Mouse (Mus musculus) kidney, adult 9 months (tissue): Measurements from ENCODE around the gene Ivl.

ENCODE experiments used
- DNase-seq: peaks from one replicate; pipeline ENCODE4 v3.0.0; 2022

The Ivl gene

GRCm38 (mm10) chr3:92573449-92574041, at the start of gene Ivl:
TSS of gene Ivl (minus strand) at chr3:92573735.
- no peak for DNase-seq

- DNase-seq, result no peak
These were observed 48.0 kb upstream of the Ivl start, which contains the start of gene Lce6a for GRCm38 (mm10) chr3:92621560-92621959. TSS of gene Lce6a (minus strand) at chr3:92621660.

GRCm38 (mm10) chr3:92609804-92610203, 36.3 kb upstream of the Ivl start:
- DNase-seq, result no peak

- DNase-seq, result no peak
These were observed 33.9 kb upstream of the Ivl start, which contains the start of gene 2210017I01Rik for GRCm38 (mm10) chr3:92607392-92607791. TSS of gene 2210017I01Rik (minus strand) at chr3:92607492.

GRCm38 (mm10) chr3:92602169-92602568, 28.6 kb upstream of the Ivl start:
- peak; percentile 42 for DNase-seq

GRCm38 (mm10) chr3:92600456-92600855, 26.9 kb upstream of the Ivl start:
- peak; percentile 35 for DNase-seq

- no peak for DNase-seq
These were observed 26.4 kb upstream of the Ivl start for GRCm38 (mm10) chr3:92599973-92600372.

- no peak for DNase-seq
These were observed 24.9 kb upstream of the Ivl start for GRCm38 (mm10) chr3:92598429-92598828.

GRCm38 (mm10) chr3:92588858-92589257, 15.3 kb upstream of the Ivl start, which contains the start of gene Smcp:
TSS of gene Smcp (minus strand) at chr3:92588997.
- DNase-seq, result peak; percentile 79

- DNase-seq, result no peak
These were observed 13.7 kb upstream of the Ivl start for GRCm38 (mm10) chr3:92587190-92587589.

GRCm38 (mm10) chr3:92585055-92585454, 11.5 kb upstream of the Ivl start:
- DNase-seq, result no peak

GRCm38 (mm10) chr3:92583164-92583826, 9.8 kb upstream of the Ivl start:
- DNase-seq, result no peak

GRCm38 (mm10) chr3:92579508-92579907, 6.0 kb upstream of the Ivl start:
- DNase-seq, result no peak

GRCm38 (mm10) chr3:92578652-92579413, 5.3 kb upstream of the Ivl start:
- DNase-seq, result no peak

GRCm38 (mm10) chr3:92572514-92573155, 900 bp downstream of the Ivl start:
- DNase-seq, result no peak

GRCm38 (mm10) chr3:92568752-92569151, 4.8 kb downstream of the Ivl start:
- DNase-seq, result no peak

- peak; percentile 37 for DNase-seq
These were observed 8.1 kb downstream of the Ivl start for GRCm38 (mm10) chr3:92565418-92565817.

GRCm38 (mm10) chr3:92534411-92534810, 39.1 kb downstream of the Ivl start, which contains the start of gene 2310046K23Rik:
TSS of gene 2310046K23Rik (minus strand) at chr3:92534511.
- no peak for DNase-seq
